Mouse (Mus musculus) neural tube, embryonic 13.5 days (tissue): Measurements from ENCODE around the gene Exoc4. TPM values are rescaled to one million over a fixed set of nuclear protein-coding genes. Genes with fewer than 3 reads are reported as not detected.
A peak's percentile ranks its signal among the peaks of the same experiment; 100 is the strongest.

ENCODE experiments used
- ATAC-seq: fragments of 200-750 bp; cut with Nextera tagmentation; 2 replicates; pipeline ENCODE4 v1.8.0; 2017; ENCODE audit warnings: low read depth, mild to moderate bottlenecking, moderate TSS enrichment, moderate library complexity
- H3K27ac ChIP-seq: fragments of 300-500 bp; sonication (generic); replicated peaks from 2 replicates; pipeline ENCODE4 v1.5.1; 2015; ENCODE audit warnings: moderate library complexity, mild to moderate bottlenecking, inconsistent platforms
- H3K27me3 ChIP-seq: fragments of 300-500 bp; sonication (generic); 2 replicates; pipeline ENCODE4 v1.6.1; 2015; ENCODE audit warnings: mild to moderate bottlenecking, inconsistent platforms
- H3K36me3 ChIP-seq: fragments of 300-500 bp; sonication (generic); 2 replicates; pipeline ENCODE4 v1.6.1; 2015; ENCODE audit warnings: mild to moderate bottlenecking, inconsistent platforms
- H3K4me1 ChIP-seq: fragments of 300-500 bp; sonication (generic); replicated peaks from 2 replicates; pipeline ENCODE4 v1.6.1; 2015; ENCODE audit warnings: inconsistent platforms
- H3K4me2 ChIP-seq: fragments of 300-500 bp; sonication (generic); 2 replicates; pipeline ENCODE4 v1.6.1; 2015; ENCODE audit warnings: inconsistent platforms, mild to moderate bottlenecking, moderate library complexity
- H3K4me3 ChIP-seq: fragments of 300-500 bp; sonication (generic); 2 replicates; pipeline ENCODE4 v1.5.1; 2015; ENCODE audit warnings: mild to moderate bottlenecking, inconsistent platforms
- H3K9ac ChIP-seq: fragments of 300-500 bp; sonication (generic); 2 replicates; pipeline ENCODE4 v1.6.1; 2015; ENCODE audit warnings: moderate library complexity, mild to moderate bottlenecking, inconsistent platforms
- H3K9me3 ChIP-seq: fragments of 300-500 bp; sonication (generic); 2 replicates; pipeline ENCODE4 v1.6.1; 2016; ENCODE audit warnings: inconsistent platforms
- WGBS: fragments of 180-500 bp; shearing (Covaris S2); methylation state at CpG from one replicate; pipeline ENCODE4 v1.1.7; 2015; 5-methylcytosine and 5-hydroxymethylcytosine counted together
- polyA plus RNA-seq: library from polyadenylated mRNA; unstranded; fragments of >200 nt; fragmentation: Nextera tagmentation; extraction: Ambion mirVana; gene quantifications from 2 replicates; pipeline ENCODE4 v1.2.1, GENCODE M21; 2015

The Exoc4 gene
- 39.8 and 41.6 TPM in 2 replicates for polyA plus RNA-seq

- Histone ChIP-seq H3K9ac (peak within 1 kb of the TSS; percentile 91), H3K9me3 (no peaks in the 10 kb centered on the region), H3K4me1 (peaks cover 25% of the 10 kb centered on the region), H3K4me2 (peak within 1 kb of the TSS; percentile 80), H3K4me3 (peak within 1 kb of the TSS; percentile 89), H3K27ac (peak within 1 kb of the TSS; percentile 73), H3K27me3 (no peaks in the 10 kb centered on the region), H3K36me3 (no peaks in the 10 kb centered on the region)
- peak; percentile 100 for ATAC-seq
- 2% methylated on average over 32 of the region's 34 CpGs for WGBS
Measured at GRCm38 (mm10) chr6:33248894-33249758, at the start of gene Exoc4. Gene Exoc4, plus strand, starts transcription at chr6:33249085.

- H3K36me3 ChIP-seq, result no peaks in the 10 kb centered on the region
Measured at GRCm38 (mm10) chr6:33218780-33219179, 30.1 kb upstream of the Exoc4 start.

GRCm38 (mm10) chr6:33226700-33227099 is 22.2 kb upstream of the Exoc4 start:
- ATAC-seq, result peak; percentile 8; the same call in 1 of the 2 replicates

More at GRCm38 (mm10) chr6:33218780-33219179, 30.1 kb upstream of the Exoc4 start:
- no peak overlapping the region for H3K9ac ChIP-seq
- WGBS, result 84% methylated on average over 3 of the region's 3 CpGs
- H3K9me3 ChIP-seq, result no peaks in the 10 kb centered on the region
- ATAC-seq, result no peak
- H3K27ac ChIP-seq, result no peak overlapping the region
- no peaks in the 10 kb centered on the region for H3K27me3 ChIP-seq
- no peak overlapping the region for H3K4me2 ChIP-seq
- H3K4me1 ChIP-seq, result no peaks in the 10 kb centered on the region
- H3K4me3 ChIP-seq, result no peak overlapping the region

GRCm38 (mm10) chr6:33227371-33227770 is 21.5 kb upstream of the Exoc4 start:
- peaks cover 17% of the 10 kb centered on the region for H3K4me1 ChIP-seq
- H3K9ac ChIP-seq, result 0 out of 2 replicates have a peak overlapping the region, but pooled peaks have one; percentile 23
- no peaks in the 10 kb centered on the region for H3K36me3 ChIP-seq
- H3K4me3 ChIP-seq, result no peak overlapping the region
- ATAC-seq, result peak; percentile 15; the same call in 1 of the 2 replicates
- H3K27me3 ChIP-seq, result no peaks in the 10 kb centered on the region
- 44% methylated on average over 8 of the region's 8 CpGs for WGBS
- H3K4me2 ChIP-seq, result no peak overlapping the region
- H3K27ac ChIP-seq, result 0 out of 2 replicates have a peak overlapping the region, but pooled peaks have one; percentile 49
- no peaks in the 10 kb centered on the region for H3K9me3 ChIP-seq

More at GRCm38 (mm10) chr6:33226700-33227099, 22.2 kb upstream of the Exoc4 start:
- H3K36me3 ChIP-seq, result no peaks in the 10 kb centered on the region
- no peaks in the 10 kb centered on the region for H3K9me3 ChIP-seq
- no peaks in the 10 kb centered on the region for H3K27me3 ChIP-seq
- no peak overlapping the region for H3K9ac ChIP-seq
- H3K4me3 ChIP-seq, result no peak overlapping the region
- peaks cover 17% of the 10 kb centered on the region for H3K4me1 ChIP-seq
- 65% methylated on average over 1 of the region's 1 CpGs for WGBS
- no peak overlapping the region for H3K4me2 ChIP-seq
- no peak overlapping the region for H3K27ac ChIP-seq

- H3K27ac ChIP-seq, result no peak overlapping the region
- no peak overlapping the region for H3K4me3 ChIP-seq
- H3K27me3 ChIP-seq, result no peaks in the 10 kb centered on the region
- H3K9me3 ChIP-seq, result no peaks in the 10 kb centered on the region
- H3K4me1 ChIP-seq, result no peaks in the 10 kb centered on the region
- no peak overlapping the region for H3K9ac ChIP-seq
- no peaks in the 10 kb centered on the region for H3K36me3 ChIP-seq
- no peak for ATAC-seq
- no peak overlapping the region for H3K4me2 ChIP-seq
Measured at GRCm38 (mm10) chr6:33241250-33241649, 7.6 kb upstream of the Exoc4 start.

- no peak overlapping the region for H3K27ac ChIP-seq
- no peaks in the 10 kb centered on the region for H3K36me3 ChIP-seq
- peaks cover 3% of the 10 kb centered on the region for H3K4me1 ChIP-seq
- no peaks in the 10 kb centered on the region for H3K9me3 ChIP-seq
- no peak overlapping the region for H3K4me3 ChIP-seq
- WGBS, result 98% methylated on average over 3 of the region's 3 CpGs
- no peak overlapping the region for H3K4me2 ChIP-seq
- no peak overlapping the region for H3K9ac ChIP-seq
- ATAC-seq, result no peak
- no peaks in the 10 kb centered on the region for H3K27me3 ChIP-seq
Measured at GRCm38 (mm10) chr6:33244546-33244945, 4.3 kb upstream of the Exoc4 start.

- peaks cover 25% of the 10 kb centered on the region for H3K4me1 ChIP-seq
- H3K36me3 ChIP-seq, result no peaks in the 10 kb centered on the region
- H3K27me3 ChIP-seq, result no peaks in the 10 kb centered on the region
- ATAC-seq, result no peak
- no peak overlapping the region for H3K9ac ChIP-seq
- H3K4me2 ChIP-seq, result no peak overlapping the region
- no peak overlapping the region for H3K4me3 ChIP-seq
- no peak overlapping the region for H3K27ac ChIP-seq
- 84% methylated on average over 5 of the region's 5 CpGs for WGBS
- no peaks in the 10 kb centered on the region for H3K9me3 ChIP-seq
Measured at GRCm38 (mm10) chr6:33247146-33247545, 1.7 kb upstream of the Exoc4 start.

GRCm38 (mm10) chr6:33247576-33248355 is 1.1 kb upstream of the Exoc4 start:
- ATAC-seq, result no peak
- no peaks in the 10 kb centered on the region for H3K9me3 ChIP-seq
- peaks cover 25% of the 10 kb centered on the region for H3K4me1 ChIP-seq
- no peaks in the 10 kb centered on the region for H3K36me3 ChIP-seq
- H3K27ac ChIP-seq, result no peak overlapping the region
- 85% methylated on average over 23 of the region's 23 CpGs for WGBS
- H3K27me3 ChIP-seq, result no peaks in the 10 kb centered on the region
- H3K4me2 ChIP-seq, result no peak overlapping the region
- no peak overlapping the region for H3K4me3 ChIP-seq
- no peak overlapping the region for H3K9ac ChIP-seq

- Histone ChIP-seq H3K9ac (no peak overlapping the region), H3K9me3 (no peaks in the 10 kb centered on the region), H3K4me3 (no peak overlapping the region), H3K27me3 (no peaks in the 10 kb centered on the region), H3K36me3 (no peaks in the 10 kb centered on the region), H3K4me2 (no peak overlapping the region), H3K4me1 (peaks cover 25% of the 10 kb centered on the region), H3K27ac (no peak overlapping the region)
- 51% methylated on average over 4 of the region's 4 CpGs for WGBS
- no peak for ATAC-seq
Measured at GRCm38 (mm10) chr6:33256638-33257037, 7.8 kb downstream of the Exoc4 start.

GRCm38 (mm10) chr6:33257076-33257789 is 8.3 kb downstream of the Exoc4 start:
- Histone ChIP-seq H3K27me3 (no peaks in the 10 kb centered on the region), H3K9ac (no peak overlapping the region), H3K4me2 (no peak overlapping the region), H3K27ac (no peak overlapping the region), H3K4me1 (peaks cover 21% of the 10 kb centered on the region), H3K4me3 (no peak overlapping the region), H3K36me3 (no peaks in the 10 kb centered on the region), H3K9me3 (no peaks in the 10 kb centered on the region)
- no peak for ATAC-seq
- 60% methylated on average over 5 of the region's 5 CpGs for WGBS

- H3K27me3 ChIP-seq, result no peaks in the 10 kb centered on the region
- 87% methylated on average over 5 of the region's 5 CpGs for WGBS
- H3K4me3 ChIP-seq, result no peak overlapping the region
- no peak overlapping the region for H3K27ac ChIP-seq
- H3K9me3 ChIP-seq, result no peaks in the 10 kb centered on the region
- no peak overlapping the region for H3K4me2 ChIP-seq
- H3K9ac ChIP-seq, result no peak overlapping the region
- peaks cover 25% of the 10 kb centered on the region for H3K4me1 ChIP-seq
- H3K36me3 ChIP-seq, result no peaks in the 10 kb centered on the region
- ATAC-seq, result no peak
Measured at GRCm38 (mm10) chr6:33259926-33260325, 11.0 kb downstream of the Exoc4 start.
